Mouse (Mus musculus): ENCODE data around the gene Tsen34.

DNA sequence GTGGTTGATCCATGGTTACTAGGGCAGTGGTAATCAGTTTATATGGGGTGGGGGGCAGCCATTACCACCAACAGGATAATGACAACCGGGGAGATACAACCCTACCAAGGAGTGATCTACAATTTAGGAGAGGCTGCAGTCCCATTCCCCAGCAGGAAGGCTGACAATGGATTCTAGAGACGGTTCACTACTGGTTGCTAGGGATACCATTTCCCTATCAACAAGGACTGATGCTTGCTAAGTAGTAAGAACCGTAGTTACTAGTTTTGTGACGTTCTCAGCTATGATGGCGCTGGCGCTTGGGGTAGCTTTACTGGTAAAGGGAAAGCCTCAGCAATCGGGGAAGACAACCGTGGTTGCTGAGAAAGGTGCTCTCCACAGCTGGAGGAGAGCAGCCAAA lies 8.0 kb upstream of the Tsen34 start:
- TF ChIP-seq CTCF (IDR thresholded peaks at IDR 0.05; ENCODE audit: low read depth, low read length) (no peak), POLR2A (IDR thresholded peaks at IDR 0.05; ENCODE audit: borderline replicate concordance, low read depth, low read length) (no peak)
